Mouse (Mus musculus) spleen, adult 12 weeks (tissue): ENCODE results near the gene Cox10.
A peak's percentile ranks its signal among the peaks of the same experiment; 100 is the strongest.
"Not testable (repeated sequence)": the region's sequence is repeated elsewhere in the genome, so short reads cannot be mapped to it uniquely, and the experiment has no call there.

ENCODE experiments used
- DNase-seq: peaks from one replicate; pipeline ENCODE4 v3.0.0; 2022; ENCODE audit warnings: low spot score

Cox10 gene

DNA sequence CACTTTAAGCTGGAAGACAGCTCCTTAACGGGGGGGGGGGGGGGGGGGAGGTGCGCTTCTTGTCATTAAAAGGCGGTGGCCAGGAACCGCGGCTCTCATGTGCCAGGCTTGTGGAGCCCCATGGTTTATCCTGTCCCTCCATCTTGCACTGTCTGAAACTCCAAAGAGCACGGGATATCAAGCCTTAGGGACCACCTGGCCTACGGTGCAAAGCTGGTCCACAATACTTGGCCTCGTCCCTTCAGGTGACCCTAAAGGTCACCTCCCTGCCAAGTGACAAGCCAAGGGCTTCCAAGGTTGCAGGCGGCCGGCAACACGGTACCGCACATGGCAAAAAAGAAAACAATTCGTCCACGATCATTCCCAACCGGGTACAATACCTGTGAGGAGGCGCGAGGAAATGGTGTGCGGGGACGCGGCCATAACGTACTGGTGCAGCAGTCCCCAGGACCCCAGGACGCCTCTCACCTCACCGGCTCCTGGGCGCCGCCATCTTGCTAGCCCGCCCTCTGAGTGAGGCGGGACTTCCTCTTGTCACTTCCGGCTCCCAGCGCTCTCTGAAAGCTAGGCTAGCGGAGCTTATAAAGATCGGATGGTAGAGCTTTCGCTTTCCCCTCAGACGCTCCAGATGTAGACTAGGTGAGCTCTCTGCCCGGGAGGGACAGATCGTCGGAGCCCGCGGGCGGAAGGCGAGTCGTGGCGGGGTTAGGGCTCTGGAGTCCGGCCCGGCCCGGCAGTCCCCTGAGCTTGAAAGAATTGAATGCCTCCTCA is at the start of gene Cox10:
Gene Cox10 (minus strand): TSS at position 513 of the 771 bp plus-strand sequence.
- DNase-seq = peak; percentile 75

DNA sequence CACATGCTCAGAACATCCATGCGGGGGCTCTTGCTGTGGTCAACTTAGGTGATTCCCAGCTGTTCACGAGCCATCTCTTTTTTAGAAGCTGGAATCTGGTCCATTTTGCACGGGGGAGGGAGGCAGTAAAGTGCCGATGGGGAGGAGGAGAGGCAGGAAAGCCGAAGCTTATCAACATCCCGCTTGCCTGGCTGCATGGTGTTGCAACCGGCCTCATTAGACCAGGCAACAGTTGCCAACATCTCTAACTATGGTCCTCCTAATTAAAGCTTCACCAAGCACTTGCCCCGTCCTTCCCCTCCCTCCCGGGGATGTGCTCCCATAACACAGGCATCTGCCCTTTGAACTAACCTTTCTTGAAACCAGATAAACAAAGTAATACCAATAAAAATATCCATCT is 48.7 kb upstream of the Cox10 start:
- DNase-seq = no peak

DNA sequence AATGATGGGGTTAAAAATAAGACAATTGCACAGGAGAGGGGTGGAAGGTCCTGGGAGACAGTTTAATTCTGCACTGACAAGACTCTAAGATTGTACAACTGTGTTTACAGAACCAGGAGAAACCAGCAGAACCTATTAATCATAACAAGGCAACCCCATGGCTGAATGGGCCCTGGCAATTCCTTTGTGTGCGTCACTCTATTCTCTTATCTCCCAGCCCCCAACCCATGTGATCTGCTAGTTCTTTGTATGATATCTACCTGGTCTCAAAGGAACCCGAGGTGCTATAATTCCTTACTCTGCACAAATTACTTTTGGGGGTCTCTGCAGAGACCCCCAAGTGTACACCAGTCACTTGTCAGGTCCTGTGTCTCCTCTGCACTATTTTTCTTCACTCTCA is 46.2 kb upstream of the Cox10 start:
- no peak for DNase-seq

DNA sequence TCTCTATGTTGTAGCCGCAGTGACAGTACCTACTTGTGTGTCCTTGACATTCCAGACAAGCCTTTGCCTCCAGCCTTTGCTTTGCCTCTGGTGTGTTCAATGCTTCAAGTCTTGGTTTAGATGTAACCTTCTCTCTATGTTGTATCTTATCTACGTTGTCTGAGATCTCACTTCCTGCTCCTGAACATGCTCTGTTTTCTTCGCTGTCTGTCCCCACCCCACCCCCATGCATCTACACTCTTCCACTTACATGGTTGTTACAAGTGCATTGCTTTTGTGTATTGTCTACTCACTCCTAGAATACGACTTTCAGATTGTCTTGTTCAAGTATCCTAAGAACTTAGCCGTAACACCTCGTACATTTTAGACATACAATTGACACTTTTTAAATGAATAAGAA is 43.9 kb upstream of the Cox10 start:
- DNase-seq = not testable (repeated sequence)

DNA sequence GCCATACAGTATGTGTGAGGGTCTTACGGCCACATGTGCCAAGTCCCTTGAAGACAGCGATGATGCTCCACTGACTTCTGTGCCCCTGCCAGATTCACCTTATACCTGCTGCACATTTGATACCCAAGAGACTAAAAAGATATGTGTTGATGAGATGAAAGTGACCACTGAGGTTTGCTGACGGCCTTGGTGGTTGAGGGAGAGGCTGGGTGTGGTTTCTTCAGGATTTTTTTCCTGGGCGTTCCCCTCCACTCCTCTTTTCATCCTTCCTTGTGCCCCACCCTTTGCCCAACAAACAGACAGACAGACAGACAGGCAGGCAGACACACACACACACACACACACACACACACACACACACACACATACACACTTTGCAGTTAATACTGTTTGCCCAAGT is 37.4 kb upstream of the Cox10 start:
- no peak for DNase-seq

DNA sequence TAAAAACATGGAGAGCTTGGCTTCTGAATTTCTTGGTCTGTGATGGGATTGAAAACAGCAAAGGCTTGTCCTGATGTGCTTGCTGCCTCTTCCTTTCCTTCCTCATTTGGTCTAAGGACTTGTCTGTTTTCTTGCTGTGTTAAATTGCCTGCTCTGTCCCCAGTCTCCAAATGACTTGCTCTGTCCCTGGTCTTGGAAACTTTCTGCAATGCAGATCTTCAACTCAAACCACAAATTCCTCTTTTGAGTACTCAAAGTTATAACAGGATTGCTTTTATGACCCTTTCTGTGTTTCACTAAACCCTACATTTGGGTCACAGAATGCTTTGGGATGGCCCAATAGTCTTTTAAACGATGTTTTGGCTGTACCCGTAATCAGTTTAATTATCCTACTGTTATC is 36.6 kb upstream of the Cox10 start:
- DNase-seq = no peak

DNA sequence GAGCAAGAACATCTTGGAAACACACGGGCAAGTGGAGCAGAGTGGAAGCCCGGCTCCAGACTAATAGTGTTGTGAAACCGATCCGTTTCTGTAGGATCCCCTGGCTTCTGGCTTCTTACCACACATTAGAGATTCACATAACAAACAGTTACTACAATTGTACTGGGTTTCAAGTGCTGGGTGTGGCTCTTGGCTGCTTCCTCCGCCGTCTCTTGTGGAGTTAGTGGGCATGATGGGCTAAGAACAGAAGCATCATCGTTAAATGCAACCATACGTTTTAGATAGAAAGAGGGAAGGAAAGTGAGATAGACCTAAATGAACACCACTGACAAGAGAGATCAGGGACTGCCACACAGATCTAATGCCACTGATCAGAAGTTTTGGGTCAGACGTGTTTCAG is 35.8 kb upstream of the Cox10 start:
- no peak for DNase-seq

DNA sequence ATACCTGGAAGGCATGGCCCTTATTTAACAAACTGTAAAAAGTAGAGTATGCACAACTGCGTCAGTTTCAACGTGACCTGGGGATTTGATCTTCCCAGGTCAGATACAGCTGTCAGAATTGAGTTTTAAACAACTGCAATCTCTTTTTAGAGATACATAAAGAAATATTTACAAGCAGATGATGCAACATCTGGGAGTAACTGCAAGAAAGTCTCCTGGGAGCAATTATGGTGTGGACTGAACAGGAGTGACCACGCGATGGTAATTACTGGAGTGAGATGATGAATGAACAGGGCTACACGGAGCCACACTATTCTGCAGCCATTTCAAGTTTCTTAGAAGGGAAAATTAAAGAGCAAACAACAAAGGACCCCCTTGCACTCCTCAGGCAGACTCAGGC is 20.8 kb upstream of the Cox10 start:
- DNase-seq = no peak

DNA sequence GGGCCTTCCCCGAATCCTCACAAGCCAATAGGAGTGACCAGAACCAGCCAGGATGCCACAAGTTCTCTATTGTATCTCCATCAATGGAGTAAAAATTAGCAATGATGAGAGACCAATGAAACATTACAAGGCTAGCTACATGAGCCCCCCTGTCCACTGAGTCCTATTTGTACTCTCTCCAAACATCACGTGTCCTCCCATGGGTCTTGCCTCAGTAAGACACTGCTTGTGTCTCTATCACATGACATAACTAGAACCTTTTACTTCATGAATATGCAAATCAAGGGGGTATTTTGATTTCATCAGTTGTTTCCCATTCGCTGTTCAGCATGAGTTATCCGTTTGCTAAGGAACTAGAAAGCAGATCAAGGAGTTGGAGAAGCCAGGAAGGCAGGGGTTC is 13.8 kb upstream of the Cox10 start:
- DNase-seq = no peak

DNA sequence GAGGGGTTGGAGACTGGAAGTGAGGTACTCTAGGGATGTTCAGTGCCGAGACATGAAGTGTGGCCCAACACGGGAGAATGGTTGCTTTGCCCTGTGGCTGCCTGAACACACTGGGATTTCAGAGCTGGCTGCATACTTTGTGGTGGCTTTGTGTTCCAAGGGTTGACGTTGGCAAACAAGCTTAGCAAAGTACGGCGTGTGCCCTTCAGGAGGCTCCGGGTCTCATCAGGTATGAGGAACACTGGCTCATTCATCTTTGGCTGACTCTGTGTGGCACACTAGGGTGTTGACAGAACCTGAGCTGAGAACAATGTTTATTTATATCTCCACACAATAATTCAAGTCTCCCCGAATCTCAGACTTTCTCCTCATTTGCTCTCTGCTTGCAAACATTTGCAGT is 11.9 kb upstream of the Cox10 start:
- DNase-seq = no peak

DNA sequence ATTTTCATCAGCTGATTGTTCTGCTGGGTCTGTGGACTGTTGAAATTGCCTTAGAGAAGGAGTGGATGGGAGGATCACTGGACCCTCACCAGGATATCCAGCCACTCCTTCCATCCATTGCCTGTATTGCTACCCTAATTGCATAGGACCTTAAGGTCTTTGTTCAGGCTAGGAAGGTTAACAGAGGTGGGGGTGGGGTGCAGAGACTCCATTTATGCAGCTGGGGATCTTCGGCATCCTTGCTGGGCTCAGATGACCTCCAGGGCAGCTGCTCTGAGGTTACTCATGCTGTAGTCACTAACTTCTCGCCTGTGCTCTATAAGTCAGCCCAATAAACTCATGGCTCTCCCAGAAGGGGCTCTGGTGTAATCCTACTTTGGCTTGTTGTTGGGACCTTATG is 10.4 kb upstream of the Cox10 start:
- no peak for DNase-seq

DNA sequence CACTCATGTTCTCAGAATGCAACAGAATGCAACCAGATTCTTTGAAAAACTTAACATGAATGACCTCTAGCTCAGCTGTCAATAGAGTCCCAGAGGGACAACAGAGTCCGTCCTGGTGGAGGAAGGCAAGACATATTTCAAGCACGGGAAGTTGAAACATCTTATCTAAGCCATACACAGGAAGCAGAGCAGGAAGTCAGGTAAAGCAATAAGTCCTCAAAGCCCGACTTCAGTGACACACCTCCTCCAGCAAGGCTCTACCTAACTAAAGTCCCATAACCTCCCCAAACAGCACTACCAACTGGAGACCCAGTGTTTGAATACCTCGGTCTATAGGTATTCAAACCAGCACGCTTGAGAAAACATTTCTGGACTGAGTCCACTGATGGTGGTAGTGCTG is 6.6 kb upstream of the Cox10 start:
- DNase-seq = no peak

DNA sequence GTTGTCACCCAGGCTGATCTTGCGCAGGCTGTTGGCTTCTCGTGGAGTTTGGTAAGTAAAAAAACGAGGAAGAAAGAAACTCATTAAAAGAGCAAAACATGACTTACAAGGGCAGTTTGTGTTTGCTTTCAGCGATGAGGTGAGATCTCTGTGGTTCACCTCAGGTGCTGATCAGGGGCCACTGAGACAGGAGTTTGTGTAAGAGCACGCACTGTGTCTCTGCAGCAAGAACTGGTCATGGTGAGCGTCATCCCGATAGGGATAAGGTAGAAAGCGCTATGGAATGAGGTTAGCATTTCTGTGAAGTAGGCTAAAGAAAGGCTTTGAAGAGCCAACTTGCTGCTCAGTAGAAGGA is 436 bp upstream of the Cox10 start:
- DNase-seq = no peak

DNA sequence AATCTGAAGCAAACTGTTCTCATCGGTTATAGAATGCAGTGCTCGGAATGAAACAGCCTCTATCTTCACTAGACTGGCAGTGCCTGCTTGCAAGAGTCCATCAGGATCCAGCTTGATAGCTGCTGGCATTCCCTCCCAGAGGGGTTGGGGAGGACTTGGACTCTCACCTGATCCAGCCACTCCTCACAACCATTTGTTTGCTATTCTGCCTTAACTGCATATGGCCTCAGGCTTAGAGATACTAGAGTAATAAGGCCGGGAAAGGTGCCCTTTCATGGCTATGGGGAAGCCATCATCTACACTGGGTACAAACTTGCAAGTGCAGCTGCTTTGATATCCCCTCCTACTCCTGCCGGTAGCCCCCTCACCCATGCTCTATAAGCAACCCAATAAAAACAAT is 3.1 kb downstream of the Cox10 start:
- no peak for DNase-seq

DNA sequence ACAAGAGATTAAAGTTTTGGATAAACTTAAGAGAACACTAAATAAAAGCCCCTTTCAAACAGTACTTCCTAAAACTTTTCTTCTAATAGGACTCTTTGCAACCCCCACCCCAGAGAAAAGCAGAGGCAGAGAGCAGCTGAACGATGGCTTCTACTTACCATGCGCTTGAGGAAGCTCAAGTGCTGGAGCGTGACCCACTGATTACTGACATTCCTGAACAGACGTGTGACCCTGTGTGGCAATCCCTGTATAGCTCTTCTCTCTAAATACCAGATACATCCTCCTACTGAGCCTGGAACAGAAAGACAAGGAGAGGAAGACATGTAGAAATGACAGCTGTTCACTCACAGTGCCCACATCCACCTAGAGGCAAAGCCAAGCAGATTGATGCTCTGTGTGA is 5.9 kb downstream of the Cox10 start:
- no peak for DNase-seq

DNA sequence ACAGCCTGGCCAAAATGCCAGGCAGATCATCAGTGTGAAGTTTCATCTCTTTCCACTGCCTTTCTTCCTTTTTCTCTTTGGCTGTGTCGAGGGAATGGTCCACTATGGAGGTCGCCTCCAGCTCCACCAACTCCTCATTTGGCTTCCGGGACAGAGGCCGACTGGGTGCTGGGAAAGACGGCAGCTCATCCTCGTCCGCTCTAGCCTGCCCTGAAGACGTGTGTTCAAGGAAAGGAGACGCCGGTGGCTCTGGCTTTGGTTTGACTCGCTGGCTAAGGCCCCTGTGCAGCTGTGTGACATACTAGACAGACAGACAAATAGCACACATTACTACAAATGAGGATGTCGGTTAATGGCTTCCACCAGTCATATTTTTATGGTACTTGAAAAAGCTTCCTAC is 7.7 kb downstream of the Cox10 start:
- no peak for DNase-seq

DNA sequence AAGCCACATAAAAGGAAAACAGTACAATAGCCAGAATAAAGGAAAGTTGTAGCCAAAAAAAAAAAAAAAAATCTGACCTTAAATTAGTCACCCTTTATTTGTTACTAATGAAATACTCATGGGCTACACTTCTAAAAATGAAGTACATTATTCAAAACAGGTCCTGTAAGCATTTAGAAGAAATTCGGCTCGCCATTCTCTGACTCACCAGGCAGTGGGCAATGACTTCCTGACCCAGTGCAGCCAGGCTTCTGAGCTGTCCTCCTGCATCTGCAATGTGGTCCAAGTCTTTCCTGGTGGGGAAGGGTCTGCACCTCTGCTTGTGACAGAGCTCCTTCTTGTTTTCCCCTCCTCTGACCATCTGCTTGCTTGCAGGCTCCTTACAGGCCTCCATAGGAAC is 13.3 kb downstream of the Cox10 start:
- no peak for DNase-seq

DNA sequence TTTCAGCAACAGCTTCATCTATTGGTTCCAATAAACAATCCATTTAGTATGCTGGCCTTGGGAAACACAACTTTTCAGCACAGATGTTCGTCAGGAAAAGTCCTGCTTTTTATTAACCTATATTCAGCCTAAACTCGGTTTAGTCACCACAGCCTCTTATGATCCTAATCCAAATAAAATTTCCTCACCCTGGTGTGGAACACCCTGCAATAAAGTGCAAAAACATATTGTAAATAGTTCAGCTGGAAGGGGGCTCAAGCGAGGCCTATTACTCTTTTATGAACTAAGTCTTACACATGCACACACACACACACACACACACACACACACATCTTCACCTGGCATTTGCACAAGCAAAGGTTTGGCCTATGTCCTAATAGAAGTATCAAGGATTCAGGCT is 16.1 kb downstream of the Cox10 start:
- DNase-seq = no peak

DNA sequence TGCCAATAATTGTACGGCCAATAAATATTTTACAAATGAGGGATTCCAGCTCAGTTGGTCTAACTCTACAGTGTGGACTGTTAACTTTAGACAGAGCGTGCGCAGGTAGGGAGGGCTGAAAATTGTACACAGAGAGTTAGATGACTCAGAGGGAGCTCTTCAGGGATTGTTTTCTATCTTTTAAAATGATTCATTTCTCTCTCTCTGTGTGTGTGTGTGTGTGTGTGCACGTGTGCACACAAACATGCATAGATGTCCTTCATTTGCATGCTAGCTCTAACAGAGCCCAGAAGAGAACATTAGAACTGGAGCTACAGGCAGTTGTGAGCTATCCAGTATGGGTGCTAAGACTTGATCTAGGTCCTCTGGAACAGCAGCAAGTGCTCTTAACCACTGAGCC is 17.0 kb downstream of the Cox10 start:
- DNase-seq = no peak

DNA sequence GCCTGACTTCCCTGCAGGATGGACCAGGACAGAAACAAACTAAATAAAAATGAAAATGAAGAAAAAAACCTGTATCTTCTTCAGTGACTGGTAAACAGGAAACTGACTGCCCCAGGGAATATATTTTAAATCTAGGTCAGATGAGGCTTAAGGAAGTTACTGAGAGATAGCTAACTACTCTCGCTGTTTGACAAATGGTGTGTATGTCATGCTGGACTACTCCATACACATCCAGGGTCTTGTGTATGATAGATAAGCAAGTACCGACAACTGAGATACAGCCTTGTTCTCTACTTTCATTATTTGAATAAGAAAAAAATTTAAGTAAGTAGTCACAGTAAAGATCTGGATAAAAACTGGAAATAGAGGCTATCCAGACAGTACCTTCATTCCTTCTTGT is 20.0 kb downstream of the Cox10 start:
- DNase-seq = no peak

DNA sequence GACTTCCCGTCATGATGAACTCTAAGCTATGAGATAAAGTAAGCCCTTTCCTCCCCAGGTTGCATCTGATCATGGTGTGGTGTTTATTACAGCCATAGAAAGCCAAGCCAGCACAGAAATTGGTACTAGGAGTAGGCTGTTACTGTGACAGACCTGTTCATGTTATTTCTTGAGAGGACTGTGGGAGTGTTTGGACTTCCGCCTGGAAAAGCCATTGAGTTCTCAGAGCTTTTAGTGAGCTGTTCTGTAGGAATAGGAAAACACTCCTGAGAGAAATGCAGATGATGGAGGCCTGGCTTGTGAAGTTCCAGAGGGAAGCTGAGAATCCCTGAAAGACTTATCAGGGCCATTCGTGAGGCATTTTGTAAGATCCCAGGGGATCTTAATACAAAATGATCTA is 20.8 kb downstream of the Cox10 start:
- no peak for DNase-seq

DNA sequence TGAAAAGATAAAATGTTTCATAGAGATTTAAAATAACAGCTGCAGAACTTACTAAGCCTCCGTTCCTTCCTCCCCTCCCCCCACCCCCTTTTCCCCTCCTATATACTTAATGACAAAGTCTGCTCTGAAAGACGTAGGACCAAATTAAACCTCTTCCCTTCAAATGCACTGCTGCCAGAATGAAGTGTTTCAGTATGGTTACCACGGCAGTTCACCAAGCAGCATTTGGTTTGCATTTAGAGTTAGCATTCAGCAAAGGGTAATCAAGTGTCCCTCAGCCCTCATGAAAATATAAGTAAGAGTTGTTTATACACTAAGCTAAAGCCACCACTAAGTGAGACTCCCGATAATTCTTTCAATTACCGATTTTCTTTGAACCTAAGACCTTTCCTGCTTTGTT is 25.9 kb downstream of the Cox10 start:
- no peak for DNase-seq

DNA sequence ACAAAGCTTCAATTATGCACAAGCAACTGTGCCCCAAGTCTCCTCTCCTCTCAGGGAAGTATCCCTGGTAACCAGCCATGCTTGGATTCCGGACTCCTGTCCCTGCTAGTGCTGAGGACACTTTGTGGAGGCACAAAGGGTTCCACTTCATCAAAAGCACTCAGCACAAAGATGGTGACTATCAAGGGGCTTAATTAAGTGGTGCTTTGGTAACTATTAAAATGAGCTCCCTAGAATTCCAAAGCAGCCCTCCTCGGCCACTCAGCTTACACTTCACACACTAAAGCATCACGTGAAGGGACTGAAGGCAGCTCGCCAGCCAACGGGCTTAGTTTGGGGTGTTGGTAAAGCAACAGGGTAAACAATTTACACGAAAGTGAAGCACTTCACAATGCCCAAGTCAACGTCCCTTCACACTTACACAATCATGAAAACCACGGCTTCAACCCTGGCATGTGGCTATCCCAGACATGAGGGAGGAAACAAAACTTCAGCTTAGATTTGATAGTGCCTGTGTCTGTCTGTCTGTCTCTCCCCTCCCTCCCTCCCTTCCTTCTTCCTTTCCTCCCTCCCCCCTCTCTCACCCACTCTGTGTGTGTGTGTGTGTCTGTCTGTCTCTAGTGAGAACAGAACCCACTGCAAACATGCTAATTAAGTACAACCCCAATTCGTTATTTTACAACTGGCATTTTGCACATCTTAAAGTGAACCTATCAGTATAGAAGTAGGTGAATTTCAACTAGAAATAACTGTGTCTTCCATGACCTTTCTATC is 27.9 kb downstream of the Cox10 start:
- DNase-seq = no peak

DNA sequence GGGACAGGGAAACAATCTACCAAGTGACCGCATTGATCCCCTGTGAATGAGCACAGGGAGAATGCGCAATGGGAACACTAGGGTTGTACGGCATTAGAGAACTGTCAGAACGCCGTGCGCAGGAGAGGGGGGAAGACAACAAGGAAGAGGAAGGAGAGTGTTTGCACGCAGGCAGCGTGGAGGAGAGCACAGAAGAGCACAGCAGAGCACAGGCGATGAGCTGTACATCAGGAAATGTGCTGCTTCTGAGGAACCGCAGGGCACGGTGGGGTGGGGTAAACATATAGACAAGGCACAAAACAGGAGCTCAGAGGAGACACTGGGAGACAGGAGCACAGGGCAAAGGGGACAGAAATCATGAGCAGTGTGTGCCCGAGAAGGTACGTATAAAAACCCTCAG is 31.8 kb downstream of the Cox10 start:
- DNase-seq = no peak
